Mouse (Mus musculus) hindbrain, embryonic 13.5 days (tissue): ENCODE data around the gene Rnf43. TPM values are rescaled to one million over a fixed set of nuclear protein-coding genes. Genes with fewer than 3 reads are reported as not detected.

Experiments
- ATAC-seq: fragments of 200-750 bp; cut with Nextera tagmentation; 2 replicates; pipeline ENCODE4 v1.8.0; 2017; ENCODE audit warnings: moderate TSS enrichment; ENCODE audit not compliant: low FRiP score
- H3K27ac ChIP-seq: fragments of 300-500 bp; sonication (generic); 2 replicates; pipeline ENCODE4 v1.5.1; 2015; ENCODE audit warnings: inconsistent platforms, mild to moderate bottlenecking, moderate library complexity
- H3K27me3 ChIP-seq: fragments of 300-500 bp; sonication (generic); 2 replicates; pipeline ENCODE4 v1.6.1; 2015; ENCODE audit warnings: mild to moderate bottlenecking, inconsistent platforms
- H3K36me3 ChIP-seq: fragments of 300-500 bp; sonication (generic); 2 replicates; pipeline ENCODE4 v1.6.1; 2015; ENCODE audit warnings: mild to moderate bottlenecking, inconsistent platforms
- H3K4me1 ChIP-seq: fragments of 300-500 bp; sonication (generic); replicated peaks from 2 replicates; pipeline ENCODE4 v1.6.1; 2015; ENCODE audit warnings: inconsistent platforms
- H3K4me2 ChIP-seq: fragments of 300-500 bp; sonication (generic); 2 replicates; pipeline ENCODE4 v1.6.1; 2015; ENCODE audit warnings: inconsistent platforms, mild to moderate bottlenecking, moderate library complexity
- H3K4me3 ChIP-seq: fragments of 300-500 bp; sonication (generic); 2 replicates; pipeline ENCODE4 v1.5.1; 2015; ENCODE audit warnings: mild to moderate bottlenecking, inconsistent platforms
- H3K9ac ChIP-seq: fragments of 300-500 bp; sonication (generic); 2 replicates; pipeline ENCODE4 v1.6.1; 2015; ENCODE audit warnings: mild to moderate bottlenecking, inconsistent platforms
- H3K9me3 ChIP-seq: fragments of 300-500 bp; sonication (generic); 2 replicates; pipeline ENCODE4 v1.6.1; 2016; ENCODE audit warnings: inconsistent platforms
- WGBS: fragments of 180-500 bp; shearing (Covaris S2); methylation state at CpG from one replicate; pipeline ENCODE4 v1.1.7; 2015; 5-methylcytosine and 5-hydroxymethylcytosine counted together
- microRNA counts: library from miRNA; unstranded; fragments of <30 nt; microRNA quantifications from one replicate; lab custom pipeline; 2016
- microRNA-seq: library from miRNA; unstranded; fragments of <30 nt; microRNA quantifications from one replicate; pipeline ENCODE4, GENCODE M21; 2016
- polyA plus RNA-seq: library from polyadenylated mRNA; unstranded; fragments of >200 nt; fragmentation: Nextera tagmentation; extraction: Ambion mirVana; gene quantifications from 2 replicates; pipeline ENCODE4 v1.2.1, GENCODE M21; 2015

Rnf43 gene
- polyA plus RNA-seq, 1 experiment from 2014 or later, result 0.75 TPM

DNA sequence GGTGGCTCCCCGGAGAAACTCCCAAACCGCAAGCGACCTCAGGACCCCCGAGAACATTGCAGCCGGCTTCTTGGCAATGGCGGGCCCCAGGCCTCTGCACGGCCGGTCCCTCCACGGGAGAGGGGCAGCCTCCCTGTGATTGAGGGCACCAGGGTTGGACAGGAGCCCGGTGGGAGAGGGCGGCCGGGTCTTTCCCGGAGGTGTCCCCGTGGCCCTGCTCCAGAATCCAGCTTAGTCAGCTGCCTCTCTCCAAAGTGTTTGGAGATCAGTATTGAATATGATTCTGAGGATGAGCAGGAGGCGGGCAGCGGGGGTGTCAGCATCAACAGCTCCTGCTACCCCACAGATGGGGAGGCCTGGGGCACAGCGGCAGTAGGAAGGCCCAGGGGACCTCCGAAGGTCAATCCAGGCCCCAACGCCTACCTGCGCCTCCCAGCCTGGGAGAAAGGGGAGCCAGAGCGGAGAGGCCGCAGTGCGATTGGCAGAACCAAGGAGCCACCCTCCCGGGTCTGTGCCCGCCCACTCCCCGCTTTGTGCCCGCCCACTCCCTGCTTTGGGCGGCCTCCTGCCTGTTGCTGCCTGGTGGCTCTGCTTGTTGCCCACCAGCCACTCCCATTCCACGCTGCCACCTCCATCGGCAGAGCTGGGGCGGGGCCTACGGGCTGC lies 115.7 kb downstream of the Rnf43 start:
- peak overlapping the region; percentile 59 for H3K9ac ChIP-seq
- peaks cover 16% of the 10 kb centered on the region for H3K4me1 ChIP-seq
- peak overlapping the region; percentile 44; the same call in 1 of the 2 replicates for H3K27ac ChIP-seq
- H3K36me3 ChIP-seq, result peaks cover 82% of the 10 kb centered on the region
- WGBS, result 12% methylated on average over 32 of the region's 32 CpGs
- H3K9me3 ChIP-seq, result no peaks in the 10 kb centered on the region
- peaks cover 60% of the 10 kb centered on the region for H3K27me3 ChIP-seq
- ATAC-seq, result peak; percentile 60
- peak overlapping the region; percentile 53 for H3K4me2 ChIP-seq
- peak overlapping the region; percentile 28 for H3K4me3 ChIP-seq

DNA sequence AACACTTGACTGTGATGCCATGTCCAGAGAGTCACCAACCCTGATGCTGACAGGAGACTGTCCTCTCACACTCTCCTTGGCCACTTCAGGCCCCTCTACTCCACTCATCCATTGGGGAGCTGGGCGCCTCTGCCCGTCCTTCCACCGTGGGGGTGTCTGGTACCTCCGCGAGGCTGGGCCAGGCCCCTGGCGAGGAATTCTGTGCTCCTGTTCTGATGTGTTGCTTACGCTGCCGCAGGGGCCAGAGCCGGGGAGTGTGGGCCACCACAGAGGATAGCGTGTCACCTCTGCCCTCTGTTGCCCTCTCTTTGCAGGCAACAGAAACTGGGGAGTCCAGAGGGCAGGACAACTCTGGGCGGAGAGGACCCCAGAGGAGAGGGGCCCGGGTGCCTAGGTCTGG lies 116.4 kb downstream of the Rnf43 start:
- Histone ChIP-seq H3K4me1 (peaks cover 16% of the 10 kb centered on the region), H3K4me2 (peak overlapping the region; percentile 53), H3K27me3 (peaks cover 60% of the 10 kb centered on the region), H3K9me3 (no peaks in the 10 kb centered on the region), H3K36me3 (peaks cover 80% of the 10 kb centered on the region), H3K27ac (no peak overlapping the region), H3K4me3 (0 out of 2 replicates have a peak overlapping the region, but pooled peaks have one; percentile 28), H3K9ac (no peak overlapping the region)
- ATAC-seq, result no peak; the same call in 1 of the 2 replicates
- 43% methylated on average over 12 of the region's 12 CpGs for WGBS

DNA sequence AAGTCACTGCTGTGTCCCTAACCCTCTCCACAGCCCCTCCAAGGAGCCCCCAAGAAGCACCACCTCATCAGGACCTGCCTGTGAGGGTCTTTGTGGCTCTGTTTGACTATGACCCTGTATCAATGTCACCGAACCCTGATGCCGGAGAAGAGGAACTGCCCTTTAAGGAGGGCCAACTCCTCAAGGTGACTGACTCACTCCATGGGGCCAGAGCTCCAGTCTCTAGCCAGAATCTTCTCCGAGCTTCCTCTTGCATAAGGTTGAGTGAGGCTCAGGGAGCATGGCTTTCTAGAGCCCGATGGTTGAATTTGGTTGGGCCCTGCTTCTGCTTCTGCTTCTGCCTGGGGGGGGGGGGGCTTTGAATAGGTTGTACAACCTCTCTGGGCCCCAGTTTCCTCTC lies 116.9 kb downstream of the Rnf43 start:
- peaks cover 80% of the 10 kb centered on the region for H3K36me3 ChIP-seq
- H3K9ac ChIP-seq, result no peak overlapping the region
- peaks cover 60% of the 10 kb centered on the region for H3K27me3 ChIP-seq
- WGBS, result 91% methylated on average over 4 of the region's 4 CpGs
- H3K4me3 ChIP-seq, result no peak overlapping the region
- no peaks in the 10 kb centered on the region for H3K9me3 ChIP-seq
- no peak overlapping the region for H3K27ac ChIP-seq
- peaks cover 16% of the 10 kb centered on the region for H3K4me1 ChIP-seq
- no peak for ATAC-seq
- no peak overlapping the region for H3K4me2 ChIP-seq

DNA sequence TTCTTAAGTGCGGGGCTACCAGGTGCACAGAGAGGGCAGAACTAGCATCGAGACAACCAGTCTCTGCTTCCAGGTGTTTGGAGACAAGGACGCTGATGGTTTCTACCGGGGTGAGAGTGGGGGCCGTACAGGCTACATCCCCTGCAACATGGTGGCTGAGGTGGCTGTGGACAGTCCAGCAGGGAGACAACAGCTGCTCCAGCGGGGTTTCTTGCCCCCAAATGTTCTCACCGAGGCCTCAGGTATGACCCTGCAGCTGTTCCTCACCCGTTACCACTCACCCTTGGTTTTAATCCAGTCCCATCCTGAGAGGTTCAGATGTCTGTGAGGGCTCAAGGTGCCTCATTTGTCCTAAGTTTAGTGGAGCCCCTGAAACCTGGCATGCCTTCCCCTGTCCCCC lies 117.6 kb downstream of the Rnf43 start:
- ATAC-seq, result no peak
- 81% methylated on average over 8 of the region's 8 CpGs for WGBS
- Histone ChIP-seq H3K36me3 (peaks cover 80% of the 10 kb centered on the region), H3K27ac (no peak overlapping the region), H3K9ac (no peak overlapping the region), H3K27me3 (peaks cover 60% of the 10 kb centered on the region), H3K4me3 (no peak overlapping the region), H3K4me1 (peaks cover 16% of the 10 kb centered on the region), H3K9me3 (no peaks in the 10 kb centered on the region), H3K4me2 (no peak overlapping the region)

MicroRNAs encoded within 50 kb of the gene (microRNA counts, 519-probe panel; counts per million panel counts)
- 3,436 counts per million, percentile 43 among the panel's probes with 10 or more counts for microRNA mmu-miR-142-3p (lab: Ali Mortazavi, UCI)
- 4,299 counts per million, percentile 71 among the panel's probes with 10 or more counts for microRNA mmu-miR-142-5p (lab: Ali Mortazavi, UCI)

Small RNAs within 50 kb of the gene (microRNA-seq; reads per million reads assigned to microRNA genes)
- not detected for gene Mir142
- not detected for gene Mir142b

Other genes with a start within 250 kb of the Rnf43 start
- gene Gm11492, start 96.1 kb upstream of the Rnf43 start, polyA plus RNA-seq, result not detected in 2 replicates
- 20.2 and 22.4 TPM in 2 replicates for gene Sept4, start 93.8 kb upstream of the Rnf43 start, polyA plus RNA-seq
- 60.4 and 60.7 TPM in 2 replicates for gene Mtmr4, start 70.6 kb upstream of the Rnf43 start, polyA plus RNA-seq
- gene Hsf5, start 45.6 kb upstream of the Rnf43 start, polyA plus RNA-seq, result 0.51 and 0.63 TPM in 2 replicates
- 143 and 150 TPM in 2 replicates for gene Supt4a, start 74.8 kb downstream of the Rnf43 start, polyA plus RNA-seq
- 40.7 and 40.8 TPM in 2 replicates for gene Tspoap1, start 97.8 kb downstream of the Rnf43 start, polyA plus RNA-seq
- gene Mpo, start 130.9 kb downstream of the Rnf43 start, polyA plus RNA-seq, result 0.65 and 1.00 TPM in 2 replicates
- 0.41 and 1.5 TPM in 2 replicates for gene Lpo, start 165.6 kb downstream of the Rnf43 start, polyA plus RNA-seq
- 14.7 and 15.3 TPM in 2 replicates for gene Mks1, start 190.5 kb downstream of the Rnf43 start, polyA plus RNA-seq
- 0.06 TPM in 1 of 2 replicates, not detected in the other for gene Epx, start 212.8 kb downstream of the Rnf43 start, polyA plus RNA-seq
- not detected in 2 replicates for gene Olfr462, start 229.5 kb downstream of the Rnf43 start, polyA plus RNA-seq
- not detected in 2 replicates for gene Olfr463, start 234.7 kb downstream of the Rnf43 start, polyA plus RNA-seq